Mouse (Mus musculus): ENCODE data around the gene Ugt2b37. TPM values are rescaled to one million over a fixed set of nuclear protein-coding genes. Genes with fewer than 3 reads are reported as not detected.
"Not testable (repeated sequence)": the region's sequence is repeated elsewhere in the genome, so short reads cannot be mapped to it uniquely, and the experiment has no call there.

Gene Ugt2b37
- polyA plus RNA-seq (2012; rRNA removed), result not detected in 2 replicates

DNA sequence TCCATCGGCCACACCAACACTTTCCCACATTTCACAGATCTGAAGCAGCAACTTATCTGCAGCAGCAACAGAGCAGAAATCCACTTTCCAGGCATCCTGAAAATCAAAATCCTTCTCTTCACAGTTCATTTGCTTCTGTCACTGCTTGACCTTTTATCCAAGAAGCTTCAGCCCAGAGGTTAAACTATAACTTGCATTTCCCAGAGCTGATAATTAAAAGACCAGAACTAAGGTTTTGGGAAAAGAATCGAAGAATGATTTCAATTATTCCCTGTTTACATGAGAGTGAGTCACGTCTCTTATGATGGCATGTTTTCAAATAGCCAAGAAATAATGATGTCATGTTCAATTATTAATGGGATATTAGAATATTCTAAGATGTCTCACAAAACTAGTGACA is at the start of gene Ugt2b37:
Ugt2b37 (minus strand) TSS at position 129 of the 400 bp plus-strand sequence.
- not testable (repeated sequence) for DNase-seq (ENCODE audit: low read depth)

- DNase-seq (ENCODE audit: low read depth), result not testable (repeated sequence)
These were observed 31.6 kb upstream of the Ugt2b37 start for GRCm38 (mm10) chr5:87286180-87286579.

- DNase-seq (ENCODE audit: low read depth), result not testable (repeated sequence)
These were observed 21.4 kb upstream of the Ugt2b37 start for GRCm38 (mm10) chr5:87275986-87276385.

DNA sequence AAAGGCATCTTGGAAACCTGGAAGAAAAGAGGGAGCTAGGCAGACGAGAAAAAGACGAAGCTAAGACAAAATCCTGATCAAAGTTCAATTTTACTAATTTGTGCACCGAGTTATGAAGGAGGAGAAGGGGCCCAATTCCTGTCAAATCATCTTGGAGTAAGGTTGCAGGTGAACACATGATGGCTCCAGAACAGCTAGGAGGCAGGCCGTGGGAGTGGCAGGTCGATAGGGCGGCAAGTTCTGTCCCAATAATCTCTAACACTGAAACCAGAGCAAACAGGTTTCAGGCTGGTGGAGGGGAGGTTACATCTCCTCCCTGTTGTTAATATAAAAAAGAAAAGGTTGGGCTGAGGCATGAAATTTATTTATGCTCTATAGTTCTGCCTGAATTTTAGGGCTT is 21.0 kb upstream of the Ugt2b37 start:
- DNase-seq (ENCODE audit: low read depth), result no peak
- TF ChIP-seq POLR2A (IDR thresholded peaks at IDR 0.05; ENCODE audit: borderline replicate concordance, extremely low read depth, insufficient read depth, insufficient read length, poor library complexity, severe bottlenecking) (no peak), CTCF (IDR thresholded peaks at IDR 0.05; ENCODE audit: borderline replicate concordance, extremely low read depth, insufficient read depth, insufficient read length) (no peak)

DNA sequence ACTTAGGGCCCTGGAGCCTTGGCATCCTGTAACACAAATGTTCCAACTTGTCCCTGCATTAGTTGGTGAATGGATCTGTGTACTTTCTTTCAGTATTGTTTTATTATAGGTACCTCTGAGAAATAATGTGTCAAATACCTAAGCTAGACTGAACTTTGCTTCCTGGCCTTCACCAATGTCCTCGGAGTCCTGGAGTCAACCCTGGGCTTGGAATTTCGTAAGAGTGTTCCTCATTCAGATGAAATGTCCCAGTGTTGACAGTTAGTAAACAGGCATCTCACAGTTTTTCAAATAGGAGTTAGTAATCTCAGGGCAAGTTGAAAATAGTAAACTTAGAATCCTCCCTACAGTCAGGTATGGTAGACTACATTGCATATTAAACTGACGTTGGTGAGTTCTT is 1.2 kb upstream of the Ugt2b37 start:
- DNase-seq (ENCODE audit: low read depth), result no peak
- TF ChIP-seq POLR2A (IDR thresholded peaks at IDR 0.05; ENCODE audit: borderline replicate concordance, extremely low read depth, insufficient read depth, insufficient read length, poor library complexity, severe bottlenecking), result no peak
- no peak for TF ChIP-seq CTCF (IDR thresholded peaks at IDR 0.05; ENCODE audit: borderline replicate concordance, extremely low read depth, insufficient read depth, insufficient read length)

DNA sequence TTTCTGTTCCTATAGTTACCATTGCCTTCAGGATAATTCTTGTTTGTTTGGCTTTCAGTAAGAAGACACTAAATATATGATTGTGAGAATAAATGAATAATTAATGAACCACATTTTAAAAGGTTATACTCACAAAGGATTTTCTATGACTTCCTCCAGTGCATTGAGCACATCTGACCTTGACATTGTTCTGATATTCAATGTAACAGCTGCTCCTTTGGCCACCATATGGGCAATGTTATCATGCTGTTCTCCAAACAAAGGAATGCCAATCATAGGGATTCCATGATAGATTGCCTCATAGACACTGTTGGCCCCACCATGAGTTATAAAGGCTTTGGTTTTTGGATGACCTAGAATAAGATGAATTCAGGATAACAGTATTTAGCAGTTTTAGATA is 12.5 kb downstream of the Ugt2b37 start:
- DNase-seq (ENCODE audit: low read depth), result not testable (repeated sequence)

GRCm38 (mm10) chr5:87196430-87196829 is 58.2 kb downstream of the Ugt2b37 start:
- DNase-seq (ENCODE audit: low read depth), result not testable (repeated sequence)

Other genes with a start within 250 kb of the Ugt2b37 start
- gene Ugt2b36, start 162.2 kb downstream of the Ugt2b37 start, polyA plus RNA-seq (2012; rRNA removed), result not detected in 2 replicates
- gene Ugt2b5, start 114.5 kb downstream of the Ugt2b37 start, polyA plus RNA-seq (2012; rRNA removed), result not detected in 2 replicates
- not detected in 2 replicates for gene Ugt2a3, start 82.4 kb upstream of the Ugt2b37 start, polyA plus RNA-seq (2012; rRNA removed)
- gene Ugt2b38, start 169.4 kb upstream of the Ugt2b37 start, polyA plus RNA-seq (2012; rRNA removed), result not detected in 2 replicates
- gene Ugt2a2, start 227.5 kb upstream of the Ugt2b37 start, polyA plus RNA-seq (2012; rRNA removed), result not detected in 2 replicates
- not detected in 2 replicates for gene Gm43638, start 232.0 kb upstream of the Ugt2b37 start, polyA plus RNA-seq (2012; rRNA removed)
- not detected in 2 replicates for gene Ugt2a1, start 236.1 kb upstream of the Ugt2b37 start, polyA plus RNA-seq (2012; rRNA removed)

Data from brain, embryonic 14.5 days (tissue).